Mouse (Mus musculus) C2C12 (cell line): ENCODE data around the gene Plxnd1.

Experiments used
- CEBPB ChIP-seq: IDR thresholded peaks from one replicate; pipeline ENCODE4 v1.6.1; 2011; ENCODE audit warnings: low read depth, mild to moderate bottlenecking, control low read depth, moderate library complexity
- CTCF ChIP-seq: IDR thresholded peaks from one replicate; pipeline ENCODE4 v1.5.1; 2011; ENCODE audit not compliant: control insufficient read depth, insufficient read depth, insufficient read length
- MYOD1 ChIP-seq: IDR thresholded peaks from one replicate; pipeline ENCODE4 v1.6.1; 2011; ENCODE audit warnings: low read depth; ENCODE audit not compliant: control insufficient read depth, insufficient read length
- USF1 ChIP-seq: IDR thresholded peaks from one replicate; pipeline ENCODE4 v1.6.1; 2011; ENCODE audit warnings: low read depth, mild to moderate bottlenecking, control low read depth, moderate library complexity

- TF ChIP-seq CTCF: no peak
- TF ChIP-seq USF1: no peak
- TF ChIP-seq MYOD1: no peak
- TF ChIP-seq CEBPB: no peak
Observed at GRCm38 (mm10) chr6:115994146-115994876, 494 bp downstream of the Plxnd1 start.
